Comparison of ENCODE assay signal across 8 mouse cellular contexts in the genomic region with DNA sequence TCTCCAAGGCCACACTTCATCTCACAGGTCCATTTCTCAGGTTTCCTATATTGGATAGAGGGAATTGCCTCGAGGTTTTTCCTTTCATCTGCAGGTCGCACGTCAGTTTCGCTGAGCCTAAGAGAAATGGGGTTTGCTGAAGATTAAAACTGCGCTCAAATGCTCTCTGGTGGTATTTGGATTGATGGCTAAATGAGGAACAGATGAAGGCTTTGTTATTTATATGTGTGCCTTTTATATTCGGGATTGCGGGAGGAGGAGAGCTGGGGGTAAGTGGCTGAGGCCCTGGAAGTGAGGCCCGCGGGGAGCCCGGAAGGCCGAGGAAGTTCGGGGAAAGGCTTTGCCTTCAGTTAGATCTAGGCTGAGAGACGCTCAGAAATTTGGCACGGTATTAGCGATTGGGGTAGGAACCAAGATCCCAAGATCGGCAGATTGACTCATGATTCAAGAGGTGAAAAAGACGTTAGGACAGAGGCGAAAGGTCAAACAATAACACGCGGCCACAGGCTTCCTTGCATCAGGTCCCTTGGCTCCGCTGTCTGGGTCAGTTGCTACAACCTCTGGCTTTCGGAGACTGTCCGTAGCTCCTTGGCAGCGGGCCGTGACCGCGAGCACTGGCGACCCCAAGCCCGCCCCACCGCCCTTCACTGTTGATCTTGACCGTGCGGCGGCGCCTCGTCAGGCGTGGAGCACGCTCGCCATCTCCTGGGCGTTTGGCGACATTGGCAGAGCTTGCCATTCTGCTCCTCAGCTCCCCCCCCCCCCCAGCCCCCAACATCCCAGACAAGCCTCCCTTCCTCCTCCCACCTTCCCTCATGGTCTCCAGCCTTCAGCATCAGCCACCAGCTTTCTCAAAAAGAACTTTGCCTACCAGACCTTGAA. TPM values are rescaled to one million over a fixed set of nuclear protein-coding genes. Genes with fewer than 3 reads are reported as not detected.
DNase-seq lines count a peak whose midpoint lies in the region; ATAC-seq and TF ChIP-seq lines count a peak whose summit lies in the region.

No protein-coding gene starts in this region.

- TF ChIP-seq RAD21 in MEL (IDR thresholded peaks at IDR 0.05; ENCODE audit: low read depth, low read length), result peak; percentile 82

- no peak for TF ChIP-seq EP300 in heart, adult 2 months (IDR thresholded peaks at IDR 0.05; ENCODE audit: insufficient read depth, low read depth, low read length)
- TF ChIP-seq EP300 in MEL (IDR thresholded peaks at IDR 0.05; ENCODE audit: low read depth in 1 of 2, low read length in 2 of 2), result no peak

- H3K27ac ChIP-seq in heart, adult 2 months, result no peak overlapping the region
- H3K27ac ChIP-seq in MEL (ENCODE audit: control insufficient read depth, low read depth, low read length), result no peak overlapping the region
- no peak overlapping the region for H3K27ac ChIP-seq in forebrain, embryonic 10.5 days
- H3K27ac ChIP-seq in intestine, embryonic 16.5 days (ENCODE audit: low read length), result no peak overlapping the region
- H3K27ac ChIP-seq in small intestine, adult 2 months (ENCODE audit: insufficient read depth, low read depth, low read length), result no peak overlapping the region

- WGBS in heart, adult 2 months, result 15% methylated on average over 40 of the region's 40 CpGs
- under 1% methylated on average over 40 of the region's 40 CpGs for WGBS in forebrain, embryonic 10.5 days
- WGBS in intestine, embryonic 16.5 days, result 5% methylated on average over 40 of the region's 40 CpGs
- WGBS in small intestine, adult 2 months, result 9% methylated on average over 40 of the region's 40 CpGs

- H3K4me3 ChIP-seq in heart, adult 2 months, result peak overlapping the region; percentile 34
- peak overlapping the region; percentile 54 to 69 for H3K4me3 ChIP-seq in MEL (ENCODE audit: control insufficient read depth in 1 of 2, insufficient read depth in 1 of 2, low read depth in 2 of 2, low read length in 2 of 2)
- H3K4me3 ChIP-seq in forebrain, embryonic 10.5 days, result peak overlapping the region; percentile 28
- H3K4me3 ChIP-seq in intestine, embryonic 16.5 days (ENCODE audit: low read length), result peak overlapping the region; percentile 41
- peak overlapping the region; percentile 54 for H3K4me3 ChIP-seq in small intestine, adult 2 months (ENCODE audit: low read depth, low read length)

- H3K27me3 ChIP-seq in heart, adult 2 months (ENCODE audit: control insufficient read depth, insufficient read depth, low read length), result peaks cover 31% of the 10 kb centered on the region
- H3K27me3 ChIP-seq in MEL (ENCODE audit: control insufficient read depth in 1 of 2, insufficient read depth in 2 of 2, low read length in 2 of 2), result peaks cover under 1 to 3% of the 10 kb centered on the region in 2 experiments; a peak in 3 of 4 replicates
- peaks cover 100% of the 10 kb centered on the region for H3K27me3 ChIP-seq in forebrain, embryonic 10.5 days (ENCODE audit: poor library complexity, severe bottlenecking)
- peaks cover 85% of the 10 kb centered on the region for H3K27me3 ChIP-seq in intestine, embryonic 16.5 days (replicated peaks; ENCODE audit: control insufficient read depth, insufficient read depth, low read length)
- H3K27me3 ChIP-seq in small intestine, adult 2 months (ENCODE audit: control insufficient read depth, insufficient read depth, low read length), result peaks cover 84% of the 10 kb centered on the region

- peak overlapping the region; percentile 55 for H3K4me2 ChIP-seq in intestine, embryonic 16.5 days (ENCODE audit: low read depth, low read length)

- no peaks in the 10 kb centered on the region for H3K4me1 ChIP-seq in heart, adult 2 months (ENCODE audit: control insufficient read depth, insufficient read depth, low read length)
- H3K4me1 ChIP-seq in MEL (ENCODE audit: control insufficient read depth in 1 of 2, insufficient read depth in 2 of 2, low read length in 2 of 2), result no peaks in the 10 kb centered on the region
- peaks cover 29% of the 10 kb centered on the region for H3K4me1 ChIP-seq in forebrain, embryonic 10.5 days
- H3K4me1 ChIP-seq in intestine, embryonic 16.5 days (ENCODE audit: control insufficient read depth, insufficient read depth, low read length), result peaks cover 12% of the 10 kb centered on the region
- H3K4me1 ChIP-seq in small intestine, adult 2 months (ENCODE audit: control insufficient read depth, insufficient read depth, insufficient read length, low read length), result peaks cover 10% of the 10 kb centered on the region

- no peaks in the 10 kb centered on the region for H3K79me2 ChIP-seq in heart, adult 2 months (replicated peaks; ENCODE audit: control insufficient read depth, insufficient read depth, low read length)
- no peaks in the 10 kb centered on the region for H3K79me2 ChIP-seq in MEL (ENCODE audit: control insufficient read depth, insufficient read depth, low read length, poor library complexity)

- ATAC-seq in intestine, embryonic 16.5 days, result no peak

- H3K36me3 ChIP-seq in heart, adult 2 months (ENCODE audit: control insufficient read depth, insufficient read depth, low read length), result no peaks in the 10 kb centered on the region
- no peaks in the 10 kb centered on the region for H3K36me3 ChIP-seq in MEL (ENCODE audit: control insufficient read depth in 1 of 2, insufficient read depth in 2 of 2, low read length in 2 of 2)
- H3K36me3 ChIP-seq in forebrain, embryonic 10.5 days (replicated peaks), result no peaks in the 10 kb centered on the region
- H3K36me3 ChIP-seq in intestine, embryonic 16.5 days (ENCODE audit: control insufficient read depth, insufficient read depth, low read length), result no peaks in the 10 kb centered on the region
- H3K36me3 ChIP-seq in small intestine, adult 2 months (ENCODE audit: control insufficient read depth, insufficient read depth, low read length), result no peaks in the 10 kb centered on the region

- intact Hi-C loops in heart, adult 2 months (cut with DNase I), result loop anchor here (2.0 to 5.0 kb wide), 2 partner anchors 708 to 1090 kb away; a partner anchor contains a TSS

- H3K9ac ChIP-seq in heart, adult 2 months (ENCODE audit: low read depth, low read length), result no peak overlapping the region
- H3K9ac ChIP-seq in MEL (ENCODE audit: control insufficient read depth, low read depth, low read length, poor library complexity, severe bottlenecking), result peak overlapping the region; percentile 54
- no peak overlapping the region for H3K9ac ChIP-seq in intestine, embryonic 16.5 days (ENCODE audit: low read depth, low read length)

- TF ChIP-seq CTCF in heart, adult 2 months (IDR thresholded peaks at IDR 0.05), result peak; percentile 75
- peak in 2 of 3 experiments; percentile 70 to 96; a peak in 5 of 6 replicates for TF ChIP-seq CTCF in MEL (IDR thresholded peaks at IDR 0.05 in 2 of 3, conservative IDR thresholded peaks at IDR 0.05 in 1 of 3; ENCODE audit: control insufficient read depth in 1 of 3, insufficient read depth in 1 of 3, low read depth in 2 of 3, low read length in 3 of 3, poor library complexity in 1 of 3, severe bottlenecking in 1 of 3)
- TF ChIP-seq CTCF in small intestine, adult 2 months (IDR thresholded peaks at IDR 0.05; ENCODE audit: extremely low read depth, insufficient read length, insufficient replicate concordance, low read depth, low read length), result peak; percentile 67

- DNase-seq in heart, adult 2 months, result peak in 1 of 2 experiments; percentile 65
- DNase-seq in heart, adult 18-20 months, result no peak
- DNase-seq in MEL (ENCODE audit: low read depth, low spot score), result peak; percentile 84
- DNase-seq in forebrain, embryonic 10.5 days (ENCODE audit: extremely low spot score, low spot score), result peak; percentile 79
- peak; percentile 23 for DNase-seq in lung, postnatal 25 days (ENCODE audit: low spot score)
- no peak for DNase-seq in ovary, postnatal 14 days (ENCODE audit: low spot score)

- H3K9me3 ChIP-seq in MEL (replicated peaks; ENCODE audit: insufficient read depth, low read length), result no peaks in the 10 kb centered on the region
- no peaks in the 10 kb centered on the region for H3K9me3 ChIP-seq in forebrain, embryonic 10.5 days
- H3K9me3 ChIP-seq in intestine, embryonic 16.5 days (ENCODE audit: control insufficient read depth, low read length), result no peaks in the 10 kb centered on the region

- no peak for TF ChIP-seq POLR2A in heart, adult 2 months (IDR thresholded peaks at IDR 0.05; ENCODE audit: insufficient read depth, low read depth, low read length)
- TF ChIP-seq POLR2A in MEL (IDR thresholded peaks at IDR 0.05; ENCODE audit: control insufficient read depth in 1 of 2, insufficient read depth in 1 of 2, low read depth in 1 of 2, low read length in 2 of 2, poor library complexity in 1 of 2), result no peak
- TF ChIP-seq POLR2A in small intestine, adult 2 months (IDR thresholded peaks at IDR 0.05; ENCODE audit: low read depth, low read length), result no peak

RNA-seq across cellular contexts. Expression of a gene that starts 2.1 kb away (rescaled TPM):
- not detected for total RNA-seq in heart, adult 2 months (2021)
- not detected in 2 replicates for polyA plus RNA-seq in heart, adult 2 months (2012; rRNA removed)
- not detected for total RNA-seq in heart, adult 18-20 months (2021)
- not detected in 2 replicates for total RNA-seq in MEL (2012; rRNA removed)
- not detected for polyA plus RNA-seq in MEL (2012; ENCODE audit: insufficient read depth in 1 of 2, insufficient read length in 2 of 2, low read depth in 1 of 2, low replicate concordance in 2 of 2, missing spikeins in 1 of 2)
- polyA plus RNA-seq in forebrain, embryonic 10.5 days (2016; fragmentation: Nextera tagmentation; extraction: Ambion mirVana), result not detected in 2 replicates
- 0.32 and 0.60 TPM in 2 replicates for polyA plus RNA-seq in intestine, embryonic 16.5 days (2015; fragmentation: Nextera tagmentation; extraction: Ambion mirVana)
- not detected in 2 replicates for polyA plus RNA-seq in small intestine, adult 2 months (2012; rRNA removed)

RNA-seq across cellular contexts. Expression of a gene that starts 4.6 kb away (rescaled TPM):
- not detected for total RNA-seq in heart, adult 2 months (2021)
- not detected in 2 replicates for polyA plus RNA-seq in heart, adult 2 months (2012; rRNA removed)
- not detected for total RNA-seq in heart, adult 18-20 months (2021)
- total RNA-seq in MEL (2012; rRNA removed), result not detected in 2 replicates
- polyA plus RNA-seq in MEL (2012; ENCODE audit: insufficient read depth in 1 of 2, insufficient read length in 2 of 2, low read depth in 1 of 2, low replicate concordance in 2 of 2, missing spikeins in 1 of 2), result not detected
- polyA plus RNA-seq in forebrain, embryonic 10.5 days (2016; fragmentation: Nextera tagmentation; extraction: Ambion mirVana), result not detected in 2 replicates
- 0.18 and 0.32 TPM in 2 replicates for polyA plus RNA-seq in intestine, embryonic 16.5 days (2015; fragmentation: Nextera tagmentation; extraction: Ambion mirVana)
- not detected in 2 replicates for polyA plus RNA-seq in small intestine, adult 2 months (2012; rRNA removed)

RNA-seq across cellular contexts. Expression of a gene that starts 6.6 kb away (rescaled TPM):
- not detected for total RNA-seq in heart, adult 2 months (2021)
- polyA plus RNA-seq in heart, adult 2 months (2012; rRNA removed), result not detected in 2 replicates
- total RNA-seq in heart, adult 18-20 months (2021), result not detected
- not detected in 2 replicates for total RNA-seq in MEL (2012; rRNA removed)
- not detected for polyA plus RNA-seq in MEL (2012; ENCODE audit: insufficient read depth in 1 of 2, insufficient read length in 2 of 2, low read depth in 1 of 2, low replicate concordance in 2 of 2, missing spikeins in 1 of 2)
- polyA plus RNA-seq in forebrain, embryonic 10.5 days (2016; fragmentation: Nextera tagmentation; extraction: Ambion mirVana), result not detected in 2 replicates
- 0.69 and 1.1 TPM in 2 replicates for polyA plus RNA-seq in intestine, embryonic 16.5 days (2015; fragmentation: Nextera tagmentation; extraction: Ambion mirVana)
- not detected in 2 replicates for polyA plus RNA-seq in small intestine, adult 2 months (2012; rRNA removed)

RNA-seq across cellular contexts. Expression of a gene that starts 13.4 kb away (rescaled TPM):
- total RNA-seq in heart, adult 2 months (2021), result not detected
- polyA plus RNA-seq in heart, adult 2 months (2012; rRNA removed), result not detected in 2 replicates
- not detected for total RNA-seq in heart, adult 18-20 months (2021)
- total RNA-seq in MEL (2012; rRNA removed), result not detected in 2 replicates
- polyA plus RNA-seq in MEL (2012; ENCODE audit: insufficient read depth in 1 of 2, insufficient read length in 2 of 2, low read depth in 1 of 2, low replicate concordance in 2 of 2, missing spikeins in 1 of 2), result not detected
- polyA plus RNA-seq in forebrain, embryonic 10.5 days (2016; fragmentation: Nextera tagmentation; extraction: Ambion mirVana), result not detected in 2 replicates
- polyA plus RNA-seq in intestine, embryonic 16.5 days (2015; fragmentation: Nextera tagmentation; extraction: Ambion mirVana), result 0.05 TPM in 1 of 2 replicates, not detected in the other
- polyA plus RNA-seq in small intestine, adult 2 months (2012; rRNA removed), result not detected in 2 replicates

RNA-seq across cellular contexts. Expression of a gene that starts 19.0 kb away (rescaled TPM):
- total RNA-seq in heart, adult 2 months (2021), result not detected
- 0.09 TPM in 1 of 2 replicates, not detected in the other for polyA plus RNA-seq in heart, adult 2 months (2012; rRNA removed)
- not detected for total RNA-seq in heart, adult 18-20 months (2021)
- total RNA-seq in MEL (2012; rRNA removed), result not detected in 2 replicates
- polyA plus RNA-seq in MEL (2012; ENCODE audit: insufficient read depth in 1 of 2, insufficient read length in 2 of 2, low read depth in 1 of 2, low replicate concordance in 2 of 2, missing spikeins in 1 of 2), result not detected
- not detected in 2 replicates for polyA plus RNA-seq in forebrain, embryonic 10.5 days (2016; fragmentation: Nextera tagmentation; extraction: Ambion mirVana)
- 3.7 and 4.4 TPM in 2 replicates for polyA plus RNA-seq in intestine, embryonic 16.5 days (2015; fragmentation: Nextera tagmentation; extraction: Ambion mirVana)
- not detected in 2 replicates for polyA plus RNA-seq in small intestine, adult 2 months (2012; rRNA removed)

Comparison
In these comparisons a context has a peak if more than half of its experiments do, and no peak if none do; other contexts are left out.
1. DNase-seq: peak in MEL (single experiment), forebrain, embryonic 10.5 days (single experiment) and lung, postnatal 25 days (single experiment); none in heart, adult 18-20 months (0 of 2) and ovary, postnatal 14 days (single experiment).
2. Peak in every context shown above with its lines, with median percentiles within 50 percentile points of each other: H3K4me3 ChIP-seq and CTCF ChIP-seq.